Mouse (Mus musculus) midbrain, embryonic 14.5 days (tissue): Measurements from ENCODE around the gene Nfya. TPM values are rescaled to one million over a fixed set of nuclear protein-coding genes. Genes with fewer than 3 reads are reported as not detected.

Experiments
- ATAC-seq: fragments of 200-750 bp; cut with Nextera tagmentation; 2 replicates; pipeline ENCODE4 v1.8.0; 2017; ENCODE audit warnings: moderate number of reproducible peaks, moderate library complexity; ENCODE audit not compliant: low FRiP score, low TSS enrichment
- DNase-seq: peaks from one replicate; pipeline ENCODE4 v3.0.0-alpha.2; 2015
- H3K27ac ChIP-seq: fragments of 300-500 bp; sonication (generic); replicated peaks from 2 replicates; pipeline ENCODE4 v1.5.1; 2014; ENCODE audit warnings: mild to moderate bottlenecking, low read depth, low read length, moderate library complexity
- H3K27me3 ChIP-seq: fragments of 300-500 bp; sonication (generic); 2 replicates; pipeline ENCODE4 v1.6.1; 2014; ENCODE audit warnings: low read length, control low read depth, mixed read lengths; ENCODE audit not compliant: control insufficient read depth, insufficient read depth
- H3K36me3 ChIP-seq: fragments of 300-500 bp; sonication (generic); 2 replicates; pipeline ENCODE4 v1.6.1; 2014; ENCODE audit warnings: low read length, control low read depth; ENCODE audit not compliant: control insufficient read depth, insufficient read depth
- H3K4me1 ChIP-seq: fragments of 300-500 bp; sonication (generic); 2 replicates; pipeline ENCODE4 v1.6.1; 2014; ENCODE audit warnings: mild to moderate bottlenecking, antibody characterized with exemption, low read length, control low read depth; ENCODE audit not compliant: control insufficient read depth, insufficient read depth
- H3K4me2 ChIP-seq: fragments of 300-500 bp; sonication (generic); 2 replicates; pipeline ENCODE4 v1.6.1; 2014; ENCODE audit warnings: mild to moderate bottlenecking, low read length, moderate library complexity
- H3K4me3 ChIP-seq: fragments of 300-500 bp; sonication (generic); replicated peaks from 2 replicates; pipeline ENCODE4 v1.5.1; 2014; ENCODE audit warnings: low read depth, low read length
- H3K9ac ChIP-seq: fragments of 300-500 bp; sonication (generic); replicated peaks from 2 replicates; pipeline ENCODE4 v1.6.1; 2014; ENCODE audit warnings: mild to moderate bottlenecking, low read length, moderate library complexity
- H3K9me3 ChIP-seq: fragments of 300-500 bp; sonication (generic); 2 replicates; pipeline ENCODE4 v1.6.1; 2016; ENCODE audit warnings: low read length, control low read depth, mixed read lengths; ENCODE audit not compliant: control insufficient read depth
- WGBS: fragments of 180-500 bp; shearing (Covaris S2); extraction: QIAGEN DNeasy Blood & Tissue Kit; methylation state at CpG from one replicate; pipeline ENCODE4 v1.1.7; 2014; 5-methylcytosine and 5-hydroxymethylcytosine counted together
- polyA plus RNA-seq: library from polyadenylated mRNA; unstranded; fragments of >200 nt; fragmentation: Nextera tagmentation; extraction: Ambion mirVana; gene quantifications from 2 replicates; pipeline ENCODE4 v1.2.1, GENCODE M21; 2014

Nfya gene
- polyA plus RNA-seq: 14.2 and 16.5 TPM in 2 replicates

DNA sequence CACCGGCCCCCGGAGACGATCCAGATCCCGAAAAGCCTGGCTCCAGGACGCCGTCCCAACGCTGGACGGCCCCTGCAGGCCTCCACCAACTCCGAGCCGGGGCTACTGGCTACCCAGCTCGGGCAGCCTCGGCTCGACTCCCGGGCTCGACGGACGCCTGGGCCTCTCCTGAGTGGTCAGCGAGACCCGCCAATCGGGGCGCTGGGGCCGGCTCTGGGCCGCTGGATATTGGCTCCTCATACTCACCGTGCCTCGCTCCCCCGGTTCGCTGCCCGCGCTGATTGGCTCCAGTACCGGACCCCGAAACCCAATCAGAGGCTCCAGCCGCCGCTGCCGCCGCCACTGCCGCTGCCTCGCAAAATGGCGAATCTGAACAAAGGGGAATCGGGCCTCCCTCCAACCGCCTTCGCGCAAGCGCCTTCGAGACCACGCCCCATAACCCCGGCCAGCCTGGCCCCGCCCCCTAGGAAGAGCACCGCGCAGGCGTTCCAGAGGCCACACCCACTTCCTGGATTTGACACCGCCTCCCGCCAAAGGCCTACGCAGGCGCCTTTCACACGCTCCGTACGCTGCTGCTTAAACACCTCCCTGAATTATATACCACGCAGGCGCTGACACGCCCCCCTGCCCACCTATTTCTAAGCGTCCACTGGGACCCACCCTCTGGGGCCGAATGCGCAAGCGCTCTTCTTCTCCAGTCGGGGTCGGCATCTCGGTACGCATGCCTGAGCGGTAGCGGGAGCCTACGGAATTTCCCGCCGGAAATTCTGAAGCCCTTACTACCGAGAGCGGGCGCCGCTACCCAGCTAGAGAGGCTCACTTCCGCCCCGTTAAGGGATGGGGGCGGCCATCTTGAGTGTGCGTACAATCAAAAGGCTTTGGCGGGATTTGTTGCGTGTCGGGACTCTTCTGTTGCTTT, at the start of gene Nfya, which contains the start of gene Oard1:
Nfya (minus strand) TSS at position 527 of the 919 bp plus-strand sequence.
Oard1 (plus strand) TSS at position 635 of the 919 bp plus-strand sequence.
- Histone ChIP-seq H3K36me3 (peaks cover 10% of the 10 kb centered on the region), H3K4me2 (peak within 1 kb of the TSS; percentile 80), H3K4me3 (peak within 1 kb of the TSS; percentile 85), H3K4me1 (peaks cover 22% of the 10 kb centered on the region), H3K9me3 (no peaks in the 10 kb centered on the region), H3K27me3 (no peaks in the 10 kb centered on the region), H3K9ac (peak within 1 kb of the TSS; percentile 96), H3K27ac (peak within 1 kb of the TSS; percentile 100)
- ATAC-seq (peak; percentile 96), DNase-seq (peak; percentile 100)
- under 1% methylated on average over 84 of the region's 84 CpGs for WGBS

DNA sequence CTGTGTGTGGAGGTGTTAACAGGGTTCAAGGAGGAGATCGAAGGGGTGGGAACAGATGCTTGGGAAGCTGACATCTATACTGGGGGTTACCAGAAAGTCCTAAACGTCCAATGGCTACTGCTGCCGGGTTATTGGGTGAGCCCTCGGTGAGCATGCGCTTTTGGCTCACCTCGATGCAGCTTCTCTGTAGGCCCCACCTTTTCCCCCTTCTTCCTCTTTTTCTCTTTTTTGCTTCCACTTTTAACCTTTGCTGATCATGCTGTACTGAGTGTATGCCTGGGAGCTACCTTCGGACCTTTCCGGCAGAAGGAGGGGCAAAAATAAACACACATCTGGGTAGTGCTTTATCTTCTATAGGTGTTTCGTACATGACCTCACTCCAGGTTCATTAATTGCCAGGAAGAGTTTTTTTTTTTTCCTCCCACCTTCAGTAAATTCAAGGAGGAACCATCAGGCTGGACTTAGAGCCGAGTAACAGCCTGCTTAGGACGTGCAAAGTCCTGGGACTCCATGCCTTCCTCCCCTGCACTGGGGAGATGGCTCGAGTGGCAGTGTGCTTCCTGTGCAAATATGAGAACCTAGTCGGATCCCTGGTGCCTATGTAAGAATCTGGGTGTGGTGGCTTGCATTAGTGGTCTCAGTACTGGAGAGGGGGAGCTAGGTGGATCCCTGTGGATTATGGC, 48.4 kb upstream of the Nfya start:
- DNase-seq (no peak), ATAC-seq (no peak)
- no peak overlapping the region for H3K4me3 ChIP-seq
- H3K4me1 ChIP-seq: no peaks in the 10 kb centered on the region
- 88% methylated on average over 13 of the region's 13 CpGs for WGBS
- H3K4me2 ChIP-seq: no peak overlapping the region
- no peak overlapping the region for H3K9ac ChIP-seq
- H3K36me3 ChIP-seq: no peaks in the 10 kb centered on the region
- no peaks in the 10 kb centered on the region for H3K27me3 ChIP-seq
- no peaks in the 10 kb centered on the region for H3K9me3 ChIP-seq
- H3K27ac ChIP-seq: no peak overlapping the region

DNA sequence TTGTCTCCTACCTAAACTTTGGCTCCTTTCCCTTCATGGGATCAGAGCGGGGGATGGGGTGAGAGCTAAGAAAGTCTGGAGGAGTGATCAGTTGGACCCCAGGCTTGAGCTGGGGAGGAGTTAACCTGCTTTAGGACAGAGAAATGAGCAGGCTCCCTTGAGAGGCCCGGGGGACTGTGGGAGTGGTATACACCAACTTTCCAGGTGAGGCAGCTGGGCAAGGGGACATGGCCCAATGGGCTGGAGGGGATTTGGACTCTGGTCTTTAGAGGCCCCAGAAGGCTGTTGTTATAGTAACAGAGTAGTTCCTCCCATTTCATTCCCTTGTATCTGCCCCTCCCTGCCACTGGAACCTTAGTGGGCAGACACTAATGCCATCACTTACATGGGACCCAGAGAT, 46.2 kb upstream of the Nfya start:
- Histone ChIP-seq H3K36me3 (no peaks in the 10 kb centered on the region), H3K27ac (no peak overlapping the region), H3K9me3 (no peaks in the 10 kb centered on the region), H3K9ac (no peak overlapping the region), H3K4me1 (no peaks in the 10 kb centered on the region), H3K4me3 (no peak overlapping the region), H3K4me2 (no peak overlapping the region), H3K27me3 (no peaks in the 10 kb centered on the region)
- DNase-seq (no peak), ATAC-seq (no peak)
- 81% methylated on average over 2 of the region's 2 CpGs for WGBS

DNA sequence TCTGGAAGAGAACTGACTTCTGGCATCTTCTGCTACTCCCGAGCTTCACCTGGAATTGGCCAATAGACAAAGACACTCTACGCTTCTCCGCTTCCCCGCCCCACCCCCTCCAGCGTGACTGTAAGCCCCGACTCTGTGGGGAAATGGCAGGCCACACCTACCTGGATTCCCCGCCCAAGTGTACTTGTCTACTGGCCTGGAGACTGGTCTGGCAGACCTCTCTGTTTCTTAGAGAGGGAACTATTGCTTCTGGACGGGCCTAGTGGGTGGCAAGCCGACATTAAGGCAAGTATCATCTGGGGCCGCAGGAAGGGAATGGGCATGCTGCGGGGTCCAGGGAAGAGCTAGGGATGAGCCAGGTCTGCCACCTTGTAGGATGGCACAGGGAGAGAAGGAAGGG, 45.0 kb upstream of the Nfya start, which contains the start of gene Unc5cl:
Unc5cl (plus strand) TSS at position 214 of the 400 bp plus-strand sequence.
- ATAC-seq: no peak
- no peak within 1 kb of the TSS for H3K4me2 ChIP-seq
- no peaks in the 10 kb centered on the region for H3K9me3 ChIP-seq
- H3K4me1 ChIP-seq: no peaks in the 10 kb centered on the region
- H3K9ac ChIP-seq: no peak within 1 kb of the TSS
- H3K27me3 ChIP-seq: no peaks in the 10 kb centered on the region
- no peak within 1 kb of the TSS for H3K4me3 ChIP-seq
- DNase-seq: no peak
- no peak within 1 kb of the TSS for H3K27ac ChIP-seq
- no peaks in the 10 kb centered on the region for H3K36me3 ChIP-seq
- WGBS: 61% methylated on average over 11 of the region's 11 CpGs

DNA sequence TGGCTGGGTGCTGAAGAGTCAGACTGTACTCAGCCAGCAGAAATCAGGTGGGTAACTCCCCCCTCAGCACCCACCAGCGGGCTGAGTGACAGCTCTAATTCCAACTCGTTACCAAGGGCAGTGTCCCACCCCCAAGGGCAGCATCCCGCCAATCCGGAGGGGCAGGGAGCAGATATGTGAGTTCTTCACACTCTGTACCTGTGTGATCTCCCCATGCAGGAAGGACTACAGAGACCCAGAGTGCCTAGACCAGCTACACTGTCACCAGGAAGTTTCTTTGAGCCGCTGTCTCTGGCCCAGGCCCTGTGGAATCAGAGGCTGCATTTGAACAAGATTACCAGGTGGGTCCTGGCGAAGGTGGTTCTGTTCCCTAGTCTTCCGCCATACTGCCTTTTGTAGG, 44.5 kb upstream of the Nfya start:
- Histone ChIP-seq H3K4me2 (no peak overlapping the region), H3K36me3 (no peaks in the 10 kb centered on the region), H3K9me3 (no peaks in the 10 kb centered on the region), H3K27ac (no peak overlapping the region), H3K4me1 (no peaks in the 10 kb centered on the region), H3K4me3 (no peak overlapping the region), H3K27me3 (no peaks in the 10 kb centered on the region), H3K9ac (no peak overlapping the region)
- ATAC-seq (no peak), DNase-seq (no peak)
- WGBS: 63% methylated on average over 7 of the region's 7 CpGs

DNA sequence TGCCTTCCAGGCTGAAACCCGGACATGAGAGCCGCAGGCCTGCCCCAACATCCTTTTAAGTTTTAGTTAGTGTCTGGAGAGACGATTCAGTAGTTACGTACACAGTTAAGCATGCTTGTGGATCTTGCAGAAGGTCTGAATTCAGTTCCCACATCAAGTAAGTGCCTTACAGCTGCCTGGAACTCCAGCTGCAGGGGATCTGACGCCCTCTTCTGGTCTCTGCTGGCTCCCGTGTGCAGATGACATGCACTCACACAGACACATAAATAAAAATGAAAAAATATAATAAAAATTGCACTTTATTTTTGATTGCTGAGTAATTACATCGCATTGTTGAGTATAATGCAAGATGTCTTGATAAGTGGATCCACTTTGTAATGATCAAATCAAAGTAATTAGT, 43.8 kb upstream of the Nfya start:
- no peaks in the 10 kb centered on the region for H3K27me3 ChIP-seq
- 77% methylated on average over 7 of the region's 7 CpGs for WGBS
- no peak overlapping the region for H3K4me2 ChIP-seq
- no peaks in the 10 kb centered on the region for H3K9me3 ChIP-seq
- H3K4me3 ChIP-seq: no peak overlapping the region
- ATAC-seq (no peak), DNase-seq (no peak)
- no peaks in the 10 kb centered on the region for H3K4me1 ChIP-seq
- no peak overlapping the region for H3K9ac ChIP-seq
- no peak overlapping the region for H3K27ac ChIP-seq
- H3K36me3 ChIP-seq: no peaks in the 10 kb centered on the region

DNA sequence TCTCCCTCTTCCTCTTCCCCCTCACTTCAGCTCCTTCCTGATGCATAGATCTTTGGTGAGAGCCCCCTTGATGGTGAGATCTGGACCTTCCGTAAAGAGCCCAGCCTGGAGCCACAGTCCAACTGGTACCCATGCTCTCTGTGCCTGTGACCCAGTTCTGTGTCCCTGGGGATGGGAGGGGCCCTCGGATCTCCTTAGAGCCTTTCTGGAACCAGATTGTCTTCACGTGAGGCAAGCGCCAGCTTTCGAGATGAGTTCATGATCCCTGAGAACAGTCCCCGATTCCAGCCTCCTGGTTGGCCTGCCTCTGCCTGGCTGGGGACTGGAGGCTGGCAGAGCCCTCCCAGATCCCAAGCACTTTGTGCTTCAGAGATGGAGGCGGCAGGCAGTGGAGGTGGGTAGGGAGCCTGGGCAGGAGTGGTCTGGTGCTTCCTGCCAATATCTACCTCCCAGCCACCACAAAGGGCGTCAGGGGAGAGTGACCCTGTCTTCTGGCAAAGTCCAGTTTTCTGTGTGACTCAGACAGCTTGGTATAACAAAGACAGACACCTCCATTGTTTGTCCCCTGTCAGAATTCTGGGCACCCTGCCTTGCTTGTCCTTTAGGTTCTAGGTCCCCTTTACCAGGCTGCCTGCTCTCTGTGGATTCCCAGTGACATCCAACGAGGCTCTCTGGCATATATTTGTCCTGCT, 42.2 kb upstream of the Nfya start:
- no peak overlapping the region for H3K27ac ChIP-seq

DNA sequence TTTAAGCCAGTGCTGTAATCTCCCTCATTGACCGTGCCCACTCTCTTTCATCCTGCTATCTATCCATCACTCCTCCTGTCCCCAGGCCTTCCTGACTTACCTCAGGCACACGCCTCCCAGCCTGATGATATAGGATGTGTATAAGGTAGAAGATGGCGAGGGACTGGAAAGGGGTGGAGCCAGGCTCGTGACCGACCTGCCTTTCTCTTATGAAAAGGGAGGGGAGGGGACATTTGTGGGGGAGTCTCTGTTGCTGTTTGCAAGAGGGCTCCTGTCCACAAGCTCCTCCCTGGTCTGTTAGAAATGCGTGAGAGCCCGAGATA, 41.6 kb upstream of the Nfya start, which contains the start of gene Tspo2:
Tspo2 (minus strand) TSS at position 170 of the 323 bp plus-strand sequence.
- Histone ChIP-seq H3K36me3 (no peaks in the 10 kb centered on the region), H3K9me3 (no peaks in the 10 kb centered on the region), H3K27ac (no peak within 1 kb of the TSS), H3K27me3 (no peaks in the 10 kb centered on the region), H3K4me1 (no peaks in the 10 kb centered on the region), H3K4me2 (no peak within 1 kb of the TSS), H3K4me3 (no peak within 1 kb of the TSS), H3K9ac (no peak within 1 kb of the TSS)
- no peak for ATAC-seq
- DNase-seq: no peak
- 59% methylated on average over 7 of the region's 7 CpGs for WGBS

More for the DNA sequence above, 42.2 kb upstream of the Nfya start:
- H3K36me3 ChIP-seq: no peaks in the 10 kb centered on the region
- no peak for DNase-seq
- no peaks in the 10 kb centered on the region for H3K4me1 ChIP-seq
- H3K4me2 ChIP-seq: no peak overlapping the region
- H3K9ac ChIP-seq: no peak overlapping the region
- no peaks in the 10 kb centered on the region for H3K27me3 ChIP-seq
- no peak overlapping the region for H3K4me3 ChIP-seq
- no peaks in the 10 kb centered on the region for H3K9me3 ChIP-seq
- 61% methylated on average over 9 of the region's 9 CpGs for WGBS
- no peak for ATAC-seq
